Mouse (Mus musculus) kidney, embryonic 15.5 days (tissue): ENCODE measurements around the gene Astn2. TPM values are rescaled to one million over a fixed set of nuclear protein-coding genes. Genes with fewer than 3 reads are reported as not detected.

ENCODE experiments used
- ATAC-seq: fragments of 200-750 bp; cut with Nextera tagmentation; replicated peaks from 2 replicates; pipeline ENCODE4 v1.8.0; 2017; ENCODE audit warnings: moderate TSS enrichment; ENCODE audit not compliant: low FRiP score
- H3K27ac ChIP-seq: fragments of 300-500 bp; sonication (generic); 2 replicates; pipeline ENCODE4 v1.5.1; 2015; ENCODE audit warnings: mild to moderate bottlenecking, inconsistent platforms
- H3K27me3 ChIP-seq: fragments of 300-500 bp; sonication (generic); 2 replicates; pipeline ENCODE4 v1.6.1; 2015; ENCODE audit warnings: inconsistent platforms
- H3K36me3 ChIP-seq: fragments of 300-500 bp; sonication (generic); 2 replicates; pipeline ENCODE4 v1.6.1; 2015; ENCODE audit warnings: inconsistent platforms
- H3K4me1 ChIP-seq: fragments of 300-500 bp; sonication (generic); 2 replicates; pipeline ENCODE4 v1.6.1; 2015; ENCODE audit warnings: inconsistent platforms
- H3K4me2 ChIP-seq: fragments of 300-500 bp; sonication (generic); 2 replicates; pipeline ENCODE4 v1.6.1; 2015; ENCODE audit warnings: moderate library complexity, mild to moderate bottlenecking, inconsistent platforms
- H3K4me3 ChIP-seq: fragments of 300-500 bp; sonication (generic); replicated peaks from 2 replicates; pipeline ENCODE4 v1.5.1; 2015; ENCODE audit warnings: mild to moderate bottlenecking, inconsistent platforms
- H3K9ac ChIP-seq: fragments of 300-500 bp; sonication (generic); 2 replicates; pipeline ENCODE4 v1.6.1; 2015; ENCODE audit warnings: mild to moderate bottlenecking, inconsistent platforms
- H3K9me3 ChIP-seq: fragments of 300-500 bp; sonication (generic); replicated peaks from 2 replicates; pipeline ENCODE4 v1.6.1; 2016; ENCODE audit warnings: inconsistent platforms
- WGBS: fragments of 180-500 bp; shearing (Covaris S2); methylation state at CpG from one replicate; pipeline ENCODE4 v1.1.7; 2015; ENCODE audit warnings: mixed read lengths; 5-methylcytosine and 5-hydroxymethylcytosine counted together
- polyA plus RNA-seq: library from polyadenylated mRNA; unstranded; fragments of >200 nt; fragmentation: Nextera tagmentation; extraction: Ambion mirVana; gene quantifications from 2 replicates; pipeline ENCODE4 v1.2.1, GENCODE M21; 2015

Astn2 gene
- polyA plus RNA-seq, 1 experiment from 2014 or later: 0.70 TPM

DNA sequence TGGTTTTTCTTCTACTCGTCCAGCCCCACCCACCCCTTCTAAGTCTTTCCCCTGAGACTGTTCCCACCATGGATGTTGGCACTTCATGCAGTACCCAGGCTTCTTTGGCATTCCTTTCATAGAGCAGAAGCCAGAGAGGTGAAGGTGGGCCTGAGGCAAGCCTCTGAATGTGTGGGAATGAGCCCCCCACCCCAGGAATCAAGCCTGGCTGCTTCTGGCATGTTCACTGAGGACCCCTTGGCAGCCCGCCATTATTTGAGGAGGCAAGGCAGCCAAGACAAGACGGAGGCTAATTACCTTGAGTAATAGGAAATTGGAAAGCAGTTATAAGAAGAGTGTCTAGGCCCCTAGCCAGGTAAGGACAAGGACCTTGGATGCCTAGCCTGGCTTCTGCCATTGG, 973.6 kb downstream of the Astn2 start:
- no peak overlapping the region for H3K4me2 ChIP-seq
- no peak overlapping the region for H3K9ac ChIP-seq
- no peak overlapping the region for H3K4me3 ChIP-seq
- WGBS: 58% methylated on average over 3 of the region's 3 CpGs
- no peaks in the 10 kb centered on the region for H3K9me3 ChIP-seq
- H3K36me3 ChIP-seq: no peaks in the 10 kb centered on the region
- ATAC-seq: no peak
- 0 out of 2 replicates have a peak, but pooled peaks cover 2% of the 10 kb centered on the region for H3K4me1 ChIP-seq
- H3K27ac ChIP-seq: no peak overlapping the region
- no peaks in the 10 kb centered on the region for H3K27me3 ChIP-seq

DNA sequence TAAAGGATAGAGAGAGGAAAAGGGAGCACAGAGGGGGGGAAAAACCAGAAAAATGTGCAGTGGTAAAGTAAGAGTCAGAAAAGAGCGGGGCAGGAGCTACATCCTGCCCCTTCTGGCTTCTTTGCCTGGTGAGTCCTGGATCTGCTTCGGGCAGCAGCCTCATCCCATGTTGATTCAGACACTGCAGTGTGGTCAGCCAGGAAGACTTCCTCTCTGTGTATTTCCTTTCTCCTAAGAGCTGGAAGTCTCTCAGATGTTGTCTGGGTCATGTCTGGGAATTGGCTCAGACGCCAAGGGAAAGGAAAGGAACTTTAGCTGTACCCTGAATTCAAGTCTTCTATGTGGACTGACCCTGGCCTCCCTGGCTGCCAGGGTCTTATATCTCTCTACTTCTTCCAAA, 976.9 kb downstream of the Astn2 start:
- Histone ChIP-seq H3K4me1 (0 out of 2 replicates have a peak, but pooled peaks cover 2% of the 10 kb centered on the region), H3K4me2 (no peak overlapping the region), H3K9ac (no peak overlapping the region), H3K9me3 (no peaks in the 10 kb centered on the region), H3K27me3 (no peaks in the 10 kb centered on the region), H3K4me3 (no peak overlapping the region), H3K27ac (no peak overlapping the region), H3K36me3 (no peaks in the 10 kb centered on the region)
- 66% methylated on average over 3 of the region's 3 CpGs for WGBS
- ATAC-seq: no peak

DNA sequence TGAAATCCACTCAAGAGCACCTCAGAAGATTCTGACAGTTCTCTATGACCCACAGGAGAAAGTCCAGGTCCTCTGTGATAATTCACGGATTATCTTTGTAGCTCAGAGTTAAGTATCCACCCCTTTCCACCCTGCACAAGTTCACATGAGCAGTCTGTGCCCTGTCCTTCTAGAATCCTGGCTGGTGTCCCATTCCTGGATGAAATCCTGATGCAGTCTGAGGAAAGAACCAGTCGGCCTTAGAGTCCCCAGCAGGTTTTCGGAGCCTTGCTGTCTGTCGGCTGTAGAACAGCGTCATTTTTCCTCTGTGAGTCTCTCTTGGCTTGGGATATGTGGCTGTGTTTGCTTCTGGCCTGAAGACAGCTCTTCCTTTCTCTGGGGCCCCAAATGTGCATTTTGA, 978.0 kb downstream of the Astn2 start:
- H3K36me3 ChIP-seq: no peaks in the 10 kb centered on the region
- no peaks in the 10 kb centered on the region for H3K9me3 ChIP-seq
- H3K27ac ChIP-seq: no peak overlapping the region
- 72% methylated on average over 5 of the region's 5 CpGs for WGBS
- no peak overlapping the region for H3K4me2 ChIP-seq
- H3K9ac ChIP-seq: no peak overlapping the region
- H3K4me1 ChIP-seq: 0 out of 2 replicates have a peak, but pooled peaks cover 2% of the 10 kb centered on the region
- H3K4me3 ChIP-seq: no peak overlapping the region
- no peak for ATAC-seq
- no peaks in the 10 kb centered on the region for H3K27me3 ChIP-seq

DNA sequence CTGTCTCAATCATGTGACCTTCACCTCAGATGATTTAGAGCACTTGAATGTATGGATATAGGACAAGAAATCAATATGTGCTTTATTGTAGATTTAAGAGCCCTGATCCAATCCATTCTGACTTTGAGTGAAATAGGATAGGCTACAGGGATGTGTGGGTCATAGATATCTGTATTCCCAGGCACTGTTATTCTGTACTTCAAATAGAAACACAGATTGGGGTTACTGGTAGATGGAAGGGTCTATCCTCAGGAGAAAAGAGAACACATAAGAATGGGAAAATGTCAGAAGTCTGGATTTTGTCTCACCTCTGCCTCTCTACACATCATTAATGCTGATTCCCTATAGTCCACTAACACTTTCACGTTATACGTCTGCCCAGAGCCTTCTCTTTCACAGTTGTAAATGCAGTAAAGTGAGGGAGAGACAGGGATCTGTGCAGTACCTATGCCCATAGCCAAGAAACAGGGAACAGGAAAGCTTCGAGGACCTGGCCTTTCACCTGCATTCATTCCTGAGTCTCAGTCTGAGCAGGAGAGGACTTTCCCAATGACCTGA, 981.3 kb downstream of the Astn2 start:
- H3K27ac ChIP-seq: no peak overlapping the region
- H3K9ac ChIP-seq: no peak overlapping the region
- no peak overlapping the region for H3K4me2 ChIP-seq
- WGBS: 83% methylated on average over 3 of the region's 3 CpGs
- H3K4me3 ChIP-seq: no peak overlapping the region
- H3K9me3 ChIP-seq: no peaks in the 10 kb centered on the region
- H3K27me3 ChIP-seq: no peaks in the 10 kb centered on the region
- H3K4me1 ChIP-seq: peaks cover 13% of the 10 kb centered on the region
- no peaks in the 10 kb centered on the region for H3K36me3 ChIP-seq
- no peak for ATAC-seq

DNA sequence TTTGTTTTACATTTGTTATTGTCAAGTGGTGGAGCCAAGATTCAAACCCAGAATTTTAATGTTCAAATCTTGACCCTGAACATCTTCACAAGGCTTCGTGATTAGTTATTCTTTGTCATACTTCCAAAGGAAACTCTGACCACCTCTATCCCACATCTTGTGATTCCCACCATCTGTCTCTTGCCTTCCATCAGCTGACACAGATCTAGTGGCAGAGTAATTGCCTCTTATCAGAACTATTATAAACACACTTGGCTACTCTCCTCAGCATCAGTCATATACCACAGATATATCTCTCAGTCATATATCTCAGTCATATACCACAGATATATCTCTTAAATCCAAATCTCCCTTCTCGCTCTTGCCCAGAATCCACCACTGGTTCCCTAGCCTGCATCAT, 983.1 kb downstream of the Astn2 start:
- H3K4me3 ChIP-seq: no peak overlapping the region
- H3K9me3 ChIP-seq: no peaks in the 10 kb centered on the region
- H3K4me1 ChIP-seq: peaks cover 13% of the 10 kb centered on the region
- WGBS: 68% methylated on average over 2 of the region's 2 CpGs
- peak overlapping the region; percentile 78 for H3K27ac ChIP-seq
- no peaks in the 10 kb centered on the region for H3K36me3 ChIP-seq
- H3K9ac ChIP-seq: no peak overlapping the region
- no peak overlapping the region for H3K4me2 ChIP-seq
- ATAC-seq: peak; percentile 64; the same call in 1 of the 2 replicates
- no peaks in the 10 kb centered on the region for H3K27me3 ChIP-seq

DNA sequence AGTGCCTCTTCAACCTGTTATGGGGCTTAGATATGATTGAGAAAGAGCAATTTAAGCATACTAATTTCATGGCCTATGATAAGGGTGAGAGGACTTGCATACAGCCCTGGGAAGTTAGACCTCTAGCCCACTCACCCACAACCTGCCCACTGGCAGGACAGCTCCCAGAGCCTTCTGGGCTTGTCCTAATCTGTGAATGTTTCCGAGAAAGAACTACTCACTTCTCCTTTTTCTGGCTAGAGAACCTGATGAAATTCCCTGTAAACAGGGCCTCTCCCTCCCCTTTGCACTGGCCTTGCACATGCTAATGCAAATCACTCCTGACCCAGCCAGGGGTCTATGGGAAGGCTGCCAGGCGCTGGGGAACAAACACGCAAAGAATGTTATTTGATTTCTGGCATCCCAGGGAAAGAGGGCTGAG, 983.9 kb downstream of the Astn2 start:
- WGBS: 15% methylated on average over 3 of the region's 3 CpGs
- Histone ChIP-seq H3K36me3 (no peaks in the 10 kb centered on the region), H3K27ac (peak overlapping the region; percentile 78), H3K4me3 (no peak overlapping the region), H3K4me2 (no peak overlapping the region), H3K4me1 (peaks cover 13% of the 10 kb centered on the region), H3K9me3 (no peaks in the 10 kb centered on the region), H3K9ac (no peak overlapping the region), H3K27me3 (no peaks in the 10 kb centered on the region)
- peak; percentile 83 for ATAC-seq

DNA sequence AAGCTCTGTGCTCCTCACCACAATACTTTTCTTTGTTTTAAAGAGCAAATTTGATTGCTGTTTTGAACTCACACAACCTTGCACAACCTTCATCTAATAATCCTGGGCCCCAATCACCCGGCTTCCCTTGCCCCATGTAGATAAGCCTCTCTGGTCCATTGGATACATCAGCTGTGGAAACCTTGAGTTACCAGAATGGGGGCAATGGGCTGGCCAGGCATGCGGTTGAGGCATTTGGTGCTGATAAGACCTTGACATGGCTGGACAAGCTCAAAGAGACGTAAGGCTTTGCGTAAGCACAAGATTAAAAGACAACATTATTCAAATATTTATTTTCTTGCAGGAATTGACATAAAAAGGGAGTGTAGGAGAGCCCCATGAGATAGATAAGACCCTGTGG, 988.9 kb downstream of the Astn2 start:
- no peaks in the 10 kb centered on the region for H3K36me3 ChIP-seq
- no peak for ATAC-seq
- peaks cover 6% of the 10 kb centered on the region for H3K4me1 ChIP-seq
- 76% methylated on average over 4 of the region's 4 CpGs for WGBS
- H3K9me3 ChIP-seq: no peaks in the 10 kb centered on the region
- H3K9ac ChIP-seq: no peak overlapping the region
- no peak overlapping the region for H3K27ac ChIP-seq
- no peak overlapping the region for H3K4me2 ChIP-seq
- no peak overlapping the region for H3K4me3 ChIP-seq
- no peaks in the 10 kb centered on the region for H3K27me3 ChIP-seq

DNA sequence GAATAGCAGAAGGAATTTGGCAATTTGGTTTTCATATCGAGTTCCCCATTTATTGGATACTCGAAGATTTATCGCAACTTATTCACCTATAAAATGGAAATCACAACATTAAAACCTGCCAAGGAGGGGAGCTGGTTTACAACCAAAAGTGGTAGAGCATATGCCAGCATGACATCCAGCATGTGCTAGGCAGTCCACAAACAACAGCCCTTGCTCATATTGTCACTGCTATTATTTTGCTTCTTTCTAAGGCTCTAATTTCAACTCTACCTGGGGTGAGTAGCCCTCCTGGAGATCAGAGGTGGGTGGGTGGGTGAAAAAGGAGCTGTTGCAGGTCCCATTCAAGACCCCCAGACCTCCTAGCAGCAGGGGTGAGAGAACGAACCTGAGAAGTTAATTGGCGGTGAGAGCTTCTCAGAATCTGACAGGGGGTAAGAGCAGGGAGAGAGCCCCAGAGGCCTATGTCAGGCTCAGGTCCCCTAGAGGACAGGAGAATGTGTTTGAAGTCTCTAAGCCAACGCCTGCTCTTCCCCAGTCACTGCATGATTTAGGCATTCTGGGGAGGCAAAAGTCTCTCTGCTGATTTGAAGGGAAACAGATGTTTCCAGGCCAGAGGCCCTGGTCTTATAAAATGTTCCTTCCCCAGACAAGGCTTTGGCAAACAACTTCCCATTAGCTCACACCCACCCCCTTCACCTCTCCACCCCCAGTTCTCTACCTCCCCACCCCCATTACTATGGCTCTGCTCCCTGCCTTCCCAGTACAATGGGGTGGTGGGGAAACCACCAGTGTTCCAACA, 1001.4 kb downstream of the Astn2 start:
- Histone ChIP-seq H3K9ac (no peak overlapping the region), H3K36me3 (no peaks in the 10 kb centered on the region), H3K27me3 (no peaks in the 10 kb centered on the region), H3K4me2 (no peak overlapping the region), H3K4me1 (peaks cover 5% of the 10 kb centered on the region; the same call in 1 of the 2 replicates), H3K27ac (peak overlapping the region; percentile 60; the same call in 1 of the 2 replicates), H3K9me3 (no peaks in the 10 kb centered on the region), H3K4me3 (no peak overlapping the region)
- WGBS: 39% methylated on average over 6 of the region's 6 CpGs
- peak; percentile 93 for ATAC-seq

DNA sequence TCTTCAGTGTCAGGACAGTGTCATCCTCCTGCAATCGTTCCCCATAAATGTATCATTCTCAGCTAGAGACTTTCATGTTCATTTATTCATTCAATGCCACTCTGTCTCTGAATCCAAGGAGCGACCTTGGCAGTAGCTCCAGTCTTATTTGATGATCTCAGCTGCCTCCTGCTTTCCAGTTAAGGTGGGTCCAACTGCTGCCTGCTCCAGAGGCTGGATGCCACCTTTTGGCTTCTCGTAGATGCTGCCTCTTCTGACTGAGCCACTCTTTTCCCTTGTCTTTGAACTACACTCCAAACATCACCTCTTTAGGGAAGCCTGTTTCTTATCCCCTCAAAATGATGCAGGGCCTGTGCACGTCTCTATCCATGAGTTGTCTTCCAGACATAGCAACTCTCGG, 1002.1 kb downstream of the Astn2 start:
- ATAC-seq: no peak
- no peak overlapping the region for H3K9ac ChIP-seq
- WGBS: 82% methylated on average over 5 of the region's 5 CpGs

DNA sequence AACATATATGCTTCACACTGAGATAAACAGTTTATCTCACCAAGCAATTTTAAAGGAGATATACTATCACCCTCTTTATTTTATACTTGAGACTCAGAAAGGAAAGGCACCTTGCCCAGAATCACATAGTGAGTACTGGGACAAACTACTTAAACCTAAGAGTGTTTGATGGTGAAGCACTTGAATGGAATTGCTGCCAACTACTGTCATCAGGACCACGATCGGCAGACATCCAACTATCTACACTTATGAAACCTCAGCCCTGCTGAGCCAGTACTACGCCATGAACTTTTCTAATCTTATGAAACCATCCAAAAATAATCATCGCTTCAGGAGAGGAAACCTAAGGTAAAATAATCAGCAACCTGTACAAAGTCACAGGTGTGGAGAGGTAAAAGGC, 1005.0 kb downstream of the Astn2 start:
- Histone ChIP-seq H3K27me3 (no peaks in the 10 kb centered on the region), H3K27ac (no peak overlapping the region), H3K4me1 (peaks cover 5% of the 10 kb centered on the region; the same call in 1 of the 2 replicates), H3K4me3 (no peak overlapping the region), H3K36me3 (no peaks in the 10 kb centered on the region), H3K4me2 (no peak overlapping the region), H3K9ac (no peak overlapping the region), H3K9me3 (no peaks in the 10 kb centered on the region)
- ATAC-seq: no peak
- 92% methylated on average over 4 of the region's 4 CpGs for WGBS

More for the DNA sequence above, 1002.1 kb downstream of the Astn2 start:
- H3K4me3 ChIP-seq: no peak overlapping the region
- H3K27ac ChIP-seq: no peak overlapping the region
- no peaks in the 10 kb centered on the region for H3K9me3 ChIP-seq
- no peak overlapping the region for H3K4me2 ChIP-seq
- H3K36me3 ChIP-seq: no peaks in the 10 kb centered on the region
- no peaks in the 10 kb centered on the region for H3K27me3 ChIP-seq
- peaks cover 5% of the 10 kb centered on the region; the same call in 1 of the 2 replicates for H3K4me1 ChIP-seq

DNA sequence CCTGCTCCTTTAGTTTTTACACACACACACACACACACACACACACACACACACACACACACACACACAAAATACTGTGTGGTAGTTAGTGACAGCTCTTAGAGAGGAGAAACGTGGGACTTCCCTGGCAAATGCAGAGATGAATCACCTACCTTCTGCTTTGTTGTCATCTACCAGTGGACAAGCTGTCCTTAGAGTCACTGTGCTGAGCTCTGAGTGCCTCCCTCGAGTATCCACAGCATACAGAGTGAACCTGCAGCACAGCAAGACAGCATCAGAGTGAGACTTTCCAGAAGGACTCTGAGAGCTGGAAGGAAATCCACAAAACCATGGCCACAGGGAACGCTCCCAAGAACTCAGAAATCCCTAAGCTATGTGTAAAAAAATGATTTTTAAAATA, 1007.6 kb downstream of the Astn2 start:
- H3K36me3 ChIP-seq: no peaks in the 10 kb centered on the region
- no peak overlapping the region for H3K9ac ChIP-seq
- no peaks in the 10 kb centered on the region for H3K27me3 ChIP-seq
- ATAC-seq: no peak
- 65% methylated on average over 3 of the region's 3 CpGs for WGBS
- no peak overlapping the region for H3K27ac ChIP-seq
- H3K9me3 ChIP-seq: no peaks in the 10 kb centered on the region
- H3K4me1 ChIP-seq: peaks cover 3% of the 10 kb centered on the region; the same call in 1 of the 2 replicates
- no peak overlapping the region for H3K4me2 ChIP-seq
- H3K4me3 ChIP-seq: no peak overlapping the region

DNA sequence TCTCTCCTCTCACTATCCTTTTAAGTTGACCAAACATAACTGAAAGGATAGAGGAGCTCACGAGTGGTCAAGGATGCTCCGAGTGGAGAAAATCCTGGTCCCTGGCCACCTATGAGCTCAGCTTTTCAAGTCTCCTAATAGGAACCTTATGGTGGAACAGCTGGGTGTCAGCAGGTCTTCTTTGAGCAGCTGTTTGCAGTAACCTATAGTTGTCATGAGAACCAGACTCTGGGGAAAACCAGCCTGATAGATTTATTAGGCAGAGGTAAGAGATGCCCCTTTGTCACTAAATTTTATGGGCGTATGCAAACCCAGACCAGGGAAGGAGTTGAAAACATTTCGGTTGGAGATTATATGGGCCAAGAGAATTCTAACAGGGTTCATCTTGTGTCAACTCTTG, 1013.4 kb downstream of the Astn2 start:
- ATAC-seq: peak; percentile 56
- Histone ChIP-seq H3K27me3 (no peaks in the 10 kb centered on the region), H3K27ac (no peak overlapping the region), H3K9me3 (no peaks in the 10 kb centered on the region), H3K4me3 (no peak overlapping the region), H3K9ac (no peak overlapping the region), H3K4me1 (peaks cover 9% of the 10 kb centered on the region), H3K36me3 (no peaks in the 10 kb centered on the region), H3K4me2 (no peak overlapping the region)
- WGBS: 15% methylated on average over 4 of the region's 4 CpGs
